ENCODE assay signal across 8 mouse cellular contexts in the genomic region with DNA sequence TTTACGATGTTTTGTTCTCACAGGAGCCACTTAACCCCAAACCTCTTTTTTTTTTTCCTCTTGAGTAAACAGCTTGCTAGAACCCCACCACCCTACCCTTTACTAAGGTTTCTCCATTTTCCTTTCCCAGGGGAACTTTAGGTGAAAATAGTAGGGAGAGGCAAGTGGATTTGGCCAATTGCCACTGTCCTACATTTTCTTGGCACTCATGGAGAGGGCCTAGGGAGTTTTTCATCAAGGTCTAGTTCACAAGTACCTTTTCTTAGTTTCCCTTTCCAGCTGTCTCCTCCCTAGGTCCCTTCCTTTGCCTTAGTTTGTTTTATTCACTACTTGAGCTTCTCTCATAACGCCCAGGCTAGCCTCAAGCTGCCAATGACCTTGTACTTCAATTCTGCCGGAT. TPM values are rescaled to one million over a fixed set of nuclear protein-coding genes. Genes with fewer than 3 reads are reported as not detected.
DNase-seq lines count a peak whose midpoint lies in the region; ATAC-seq and TF ChIP-seq lines count a peak whose summit lies in the region.

No protein-coding gene starts in this region.

- peaks cover 25% of the 10 kb centered on the region for H3K4me1 ChIP-seq in forebrain, embryonic 14.5 days (ENCODE audit: control insufficient read depth, insufficient read depth, low read length)
- peaks cover 38% of the 10 kb centered on the region for H3K4me1 ChIP-seq in liver, embryonic 16.5 days (ENCODE audit: control insufficient read depth, low read depth, low read length)

- TF ChIP-seq CTCF in C2C12 (IDR thresholded peaks at IDR 0.05; ENCODE audit: control insufficient read depth, insufficient read depth, insufficient read length): no peak

- no peaks in the 10 kb centered on the region for H3K36me3 ChIP-seq in C2C12 (ENCODE audit: control insufficient read depth, insufficient read depth)
- no peaks in the 10 kb centered on the region for H3K36me3 ChIP-seq in forebrain, embryonic 14.5 days (ENCODE audit: control insufficient read depth, insufficient read depth, low read length)
- H3K36me3 ChIP-seq in liver, embryonic 16.5 days (ENCODE audit: control insufficient read depth, insufficient read depth): no peaks in the 10 kb centered on the region; the same call in 1 of the 2 replicates

- H3ac ChIP-seq in C2C12 (ENCODE audit: control insufficient read depth, insufficient read length, low read depth): no peak overlapping the region

- H3K27ac ChIP-seq in forebrain, embryonic 14.5 days (ENCODE audit: low read depth, low read length): peak overlapping the region; percentile 76; the same call in 1 of the 2 replicates
- H3K27ac ChIP-seq in liver, embryonic 16.5 days (ENCODE audit: low read length): peak overlapping the region; percentile 81

- peak; percentile 70 for DNase-seq in cerebellum, adult 9-11 months
- no peak for DNase-seq in cerebellum, postnatal 4 days (ENCODE audit: low spot score in 2 of 2)
- DNase-seq in forebrain, embryonic 14.5 days (ENCODE audit: low spot score): no peak
- no peak for DNase-seq in layer of hippocampus, adult 18-20 months (ENCODE audit: low spot score in 2 of 2)
- no peak for DNase-seq in layer of hippocampus, postnatal 14 days (ENCODE audit: low spot score in 2 of 2)
- DNase-seq in thymus, postnatal 25 days: no peak

- H3K4me2 ChIP-seq in forebrain, embryonic 14.5 days (ENCODE audit: low read length): peak overlapping the region; percentile 89
- peak overlapping the region; percentile 95 for H3K4me2 ChIP-seq in liver, embryonic 16.5 days (ENCODE audit: low read depth, low read length)

- H3K9me3 ChIP-seq in forebrain, embryonic 14.5 days (replicated peaks; ENCODE audit: control insufficient read depth, low read length): peaks cover 5% of the 10 kb centered on the region; the same call in 1 of the 2 replicates
- no peaks in the 10 kb centered on the region for H3K9me3 ChIP-seq in liver, embryonic 16.5 days (replicated peaks; ENCODE audit: control insufficient read depth, low read length)

- H3K27me3 ChIP-seq in C2C12 (ENCODE audit: control insufficient read depth, insufficient read depth, insufficient read length): no peaks in the 10 kb centered on the region
- H3K27me3 ChIP-seq in forebrain, embryonic 14.5 days (replicated peaks; ENCODE audit: control insufficient read depth, insufficient read depth, low read length): no peaks in the 10 kb centered on the region
- no peaks in the 10 kb centered on the region for H3K27me3 ChIP-seq in liver, embryonic 16.5 days (ENCODE audit: control insufficient read depth, insufficient read depth, low read depth, low read length)

- peak overlapping the region; percentile 64 for H3K4me3 ChIP-seq in C2C12 (ENCODE audit: insufficient read depth, poor library complexity, severe bottlenecking)
- H3K4me3 ChIP-seq in forebrain, embryonic 14.5 days (ENCODE audit: low read depth, low read length): peak overlapping the region; percentile 97
- H3K4me3 ChIP-seq in liver, embryonic 16.5 days (ENCODE audit: low read depth, low read length): peak overlapping the region; percentile 94

- H3K79me2 ChIP-seq in C2C12 (ENCODE audit: control insufficient read depth, insufficient read depth): peaks cover 34% of the 10 kb centered on the region

- 42% methylated on average over 3 of the region's 3 CpGs for WGBS in forebrain, embryonic 14.5 days
- 36% methylated on average over 3 of the region's 3 CpGs for WGBS in liver, embryonic 16.5 days (ENCODE audit: insufficient replicate concordance)

- no peak for ATAC-seq in forebrain, embryonic 14.5 days
- ATAC-seq in liver, embryonic 16.5 days (ENCODE audit: low read depth): no peak

- peaks cover 6% of the 10 kb centered on the region for H3K79me3 ChIP-seq in C2C12 (ENCODE audit: low read depth)

- H3K9ac ChIP-seq in forebrain, embryonic 14.5 days (ENCODE audit: low read length): peak overlapping the region; percentile 92
- H3K9ac ChIP-seq in liver, embryonic 16.5 days (ENCODE audit: low read depth, low read length): peak overlapping the region; percentile 81

TF ChIP-seq in C2C12, 6 proteins besides CTCF, POLR2A, EP300 and RAD21:
- TF ChIP-seq MAX (IDR thresholded peaks at IDR 0.05): no peak
- TF ChIP-seq FOSL1 (IDR thresholded peaks at IDR 0.05; ENCODE audit: insufficient read depth, low read length, poor library complexity, severe bottlenecking): no peak
- TF ChIP-seq MYOD1 (IDR thresholded peaks at IDR 0.05; ENCODE audit: control insufficient read depth, insufficient read length, low read depth): no peak
- no peak for TF ChIP-seq MYOG (IDR thresholded peaks at IDR 0.05; ENCODE audit: control insufficient read depth, extremely low read depth, insufficient read length)
- TF ChIP-seq USF1 (IDR thresholded peaks at IDR 0.05; ENCODE audit: low read depth): no peak
- TF ChIP-seq CEBPB (IDR thresholded peaks at IDR 0.05; ENCODE audit: low read depth): no peak

RNA-seq across cellular contexts. Expression of gene Ssx2ip, which starts 0.7 kb away (rescaled TPM):
- 9.5 TPM for polyA plus RNA-seq in C2C12 (2012; fragmentation: generic; extraction: Trizol)
- polyA plus RNA-seq in forebrain, embryonic 14.5 days (2014; fragmentation: Nextera tagmentation; extraction: Ambion mirVana): 20.8 and 22.9 TPM in 2 replicates
- 60.7 and 67.5 TPM in 2 replicates for polyA plus RNA-seq in liver, embryonic 16.5 days (2015; fragmentation: Nextera tagmentation; extraction: Ambion mirVana)
- 100 to 1,000 TPM in 1 of 2 experiments, 10 to 100 TPM in 1; 97.4 to 105 TPM for total RNA-seq in layer of hippocampus, adult 18-20 months (2021)
- total RNA-seq in layer of hippocampus, postnatal 14 days (2021): 100 to 1,000 TPM; 151 to 155 TPM

RNA-seq across cellular contexts. Expression of gene Ctbs, which starts 45.8 kb away (rescaled TPM):
- 1.5 TPM for polyA plus RNA-seq in C2C12 (2012; fragmentation: generic; extraction: Trizol)
- 4.0 and 5.0 TPM in 2 replicates for polyA plus RNA-seq in forebrain, embryonic 14.5 days (2014; fragmentation: Nextera tagmentation; extraction: Ambion mirVana)
- 6.2 and 7.2 TPM in 2 replicates for polyA plus RNA-seq in liver, embryonic 16.5 days (2015; fragmentation: Nextera tagmentation; extraction: Ambion mirVana)
- 1 to 10 TPM; 5.9 to 7.7 TPM for total RNA-seq in layer of hippocampus, adult 18-20 months (2021)
- total RNA-seq in layer of hippocampus, postnatal 14 days (2021): 1 to 10 TPM; 6.6 to 7.4 TPM
